Mouse (Mus musculus): ENCODE measurements around the gene AI413582. TPM values are rescaled to one million over a fixed set of nuclear protein-coding genes. Genes with fewer than 3 reads are reported as not detected.

The AI413582 gene
- polyA plus RNA-seq, 1 experiment = 46.0 TPM

GRCm38 (mm10) chr17:27549234-27549633 lies 16.3 kb downstream of the AI413582 start:
- Histone ChIP-seq H3K4me3 (no peak overlapping the region), H3ac (ENCODE audit: control insufficient read depth, insufficient read length) (no peak overlapping the region), H3K4me2 (ENCODE audit: low read depth) (peak overlapping the region; percentile 1), H3K27me3 (ENCODE audit: control insufficient read depth, insufficient read depth, insufficient read length) (no peaks in the 10 kb centered on the region), H3K79me2 (ENCODE audit: control insufficient read depth, insufficient read depth) (no peaks in the 10 kb centered on the region), H3K36me3 (ENCODE audit: control insufficient read depth, insufficient read depth) (no peaks in the 10 kb centered on the region)
- TF ChIP-seq POLR2AphosphoS2 (IDR thresholded peaks at IDR 0.05; ENCODE audit: insufficient read length, low read depth) = no peak
- no peak for TF ChIP-seq USF1 (IDR thresholded peaks at IDR 0.05; ENCODE audit: low read depth)
- no peak for TF ChIP-seq TCF12 (IDR thresholded peaks at IDR 0.05; ENCODE audit: insufficient read depth, poor library complexity, severe bottlenecking)
- TF ChIP-seq SRF (IDR thresholded peaks at IDR 0.05; ENCODE audit: control insufficient read depth, insufficient read length, low read depth) = no peak
- TF ChIP-seq MYOD1 (IDR thresholded peaks at IDR 0.05; ENCODE audit: control insufficient read depth in 1 of 3, insufficient read length in 2 of 3, low read depth in 2 of 3) = no peak
- no peak for TF ChIP-seq POLR2A (IDR thresholded peaks at IDR 0.05; ENCODE audit: insufficient read length, low read depth)
- TF ChIP-seq E2F4 (IDR thresholded peaks at IDR 0.05; ENCODE audit: insufficient read depth) = no peak
- TF ChIP-seq TCF3 (IDR thresholded peaks at IDR 0.05; ENCODE audit: insufficient read length, low read depth) = no peak
- no peak for TF ChIP-seq CEBPB (IDR thresholded peaks at IDR 0.05; ENCODE audit: insufficient read depth, poor library complexity, severe bottlenecking)

- Histone ChIP-seq H3K36me3 (ENCODE audit: control insufficient read depth, insufficient read depth) (no peaks in the 10 kb centered on the region), H3K4me2 (ENCODE audit: low read depth) (peak overlapping the region; percentile 80), H3K27me3 (ENCODE audit: control insufficient read depth, insufficient read depth, insufficient read length) (no peaks in the 10 kb centered on the region), H3K79me2 (ENCODE audit: control insufficient read depth, insufficient read depth) (no peaks in the 10 kb centered on the region), H3K4me3 (no peak overlapping the region), H3ac (ENCODE audit: control insufficient read depth, insufficient read length) (no peak overlapping the region)
- TF ChIP-seq USF1 (IDR thresholded peaks at IDR 0.05; ENCODE audit: low read depth) (peak; percentile 11), TCF12 (IDR thresholded peaks at IDR 0.05; ENCODE audit: insufficient read depth, poor library complexity, severe bottlenecking) (no peak), SRF (IDR thresholded peaks at IDR 0.05; ENCODE audit: control insufficient read depth, insufficient read length, low read depth) (no peak), MAX (IDR thresholded peaks at IDR 0.05; ENCODE audit: low read depth) (no peak), POLR2A (IDR thresholded peaks at IDR 0.05; ENCODE audit: insufficient read length, low read depth) (peak; percentile 43)
Observed at GRCm38 (mm10) chr17:27547253-27547868, 18.2 kb downstream of the AI413582 start.

- no peaks in the 10 kb centered on the region for H3K27me3 ChIP-seq (ENCODE audit: control insufficient read depth, insufficient read depth, insufficient read length)
- peak overlapping the region; percentile 80 for H3K4me2 ChIP-seq (ENCODE audit: low read depth)
- H3K4me3 ChIP-seq = no peak overlapping the region
- TF ChIP-seq TCF12 (IDR thresholded peaks at IDR 0.05; ENCODE audit: insufficient read depth, poor library complexity, severe bottlenecking) (no peak), POLR2AphosphoS2 (IDR thresholded peaks at IDR 0.05; ENCODE audit: insufficient read length, low read depth) (no peak), TCF3 (IDR thresholded peaks at IDR 0.05; ENCODE audit: insufficient read length, low read depth) (no peak), USF1 (IDR thresholded peaks at IDR 0.05; ENCODE audit: low read depth) (no peak), REST (IDR thresholded peaks at IDR 0.05; ENCODE audit: insufficient read depth, insufficient read length) (no peak), CEBPB (IDR thresholded peaks at IDR 0.05; ENCODE audit: insufficient read depth, poor library complexity, severe bottlenecking) (no peak)
- no peak overlapping the region for H3ac ChIP-seq (ENCODE audit: control insufficient read depth, insufficient read length)
- no peaks in the 10 kb centered on the region for H3K79me2 ChIP-seq (ENCODE audit: control insufficient read depth, insufficient read depth)
- no peaks in the 10 kb centered on the region for H3K36me3 ChIP-seq (ENCODE audit: control insufficient read depth, insufficient read depth)
Observed at GRCm38 (mm10) chr17:27546574-27547085, 18.9 kb downstream of the AI413582 start.

- H3ac ChIP-seq (ENCODE audit: control insufficient read depth, insufficient read length) = no peak overlapping the region
- no peak for TF ChIP-seq TCF3 (IDR thresholded peaks at IDR 0.05; ENCODE audit: insufficient read length, low read depth)
- TF ChIP-seq POLR2A (IDR thresholded peaks at IDR 0.05; ENCODE audit: insufficient read length, low read depth) = no peak
- no peak for TF ChIP-seq SRF (IDR thresholded peaks at IDR 0.05; ENCODE audit: control insufficient read depth, insufficient read length, low read depth)
- no peak for TF ChIP-seq MAX (IDR thresholded peaks at IDR 0.05; ENCODE audit: low read depth)
- no peak for TF ChIP-seq USF1 (IDR thresholded peaks at IDR 0.05; ENCODE audit: low read depth)
- TF ChIP-seq E2F4 (IDR thresholded peaks at IDR 0.05; ENCODE audit: insufficient read depth) = no peak
- no peak for TF ChIP-seq TCF12 (IDR thresholded peaks at IDR 0.05; ENCODE audit: insufficient read depth, poor library complexity, severe bottlenecking)
- no peak for TF ChIP-seq MYOG (IDR thresholded peaks at IDR 0.05; ENCODE audit: control insufficient read depth in 1 of 3, insufficient read depth in 1 of 3, insufficient read length in 2 of 3, low read depth in 2 of 3)
- TF ChIP-seq CEBPB (IDR thresholded peaks at IDR 0.05; ENCODE audit: insufficient read depth, poor library complexity, severe bottlenecking) = no peak
- TF ChIP-seq MYOD1 (IDR thresholded peaks at IDR 0.05; ENCODE audit: control insufficient read depth in 1 of 3, insufficient read length in 2 of 3, low read depth in 2 of 3) = no peak
- no peak for TF ChIP-seq REST (IDR thresholded peaks at IDR 0.05; ENCODE audit: insufficient read depth, insufficient read length)
- no peak for TF ChIP-seq POLR2AphosphoS2 (IDR thresholded peaks at IDR 0.05; ENCODE audit: insufficient read length, low read depth)
- H3K79me2 ChIP-seq (ENCODE audit: control insufficient read depth, insufficient read depth) = no peaks in the 10 kb centered on the region
- no peaks in the 10 kb centered on the region for H3K27me3 ChIP-seq (ENCODE audit: control insufficient read depth, insufficient read depth, insufficient read length)
- H3K36me3 ChIP-seq (ENCODE audit: control insufficient read depth, insufficient read depth) = no peaks in the 10 kb centered on the region
- no peak overlapping the region for H3K4me2 ChIP-seq (ENCODE audit: low read depth)
- no peak overlapping the region for H3K4me3 ChIP-seq
Observed at GRCm38 (mm10) chr17:27545991-27546390, 19.6 kb downstream of the AI413582 start.

- H3K79me2 ChIP-seq (ENCODE audit: control insufficient read depth, insufficient read depth) = no peaks in the 10 kb centered on the region
- no peaks in the 10 kb centered on the region for H3K27me3 ChIP-seq (ENCODE audit: control insufficient read depth, insufficient read depth, insufficient read length)
- H3K4me3 ChIP-seq = no peak overlapping the region
- no peak overlapping the region for H3ac ChIP-seq (ENCODE audit: control insufficient read depth, insufficient read length)
- H3K4me2 ChIP-seq (ENCODE audit: low read depth) = no peak overlapping the region
- TF ChIP-seq USF1 (IDR thresholded peaks at IDR 0.05; ENCODE audit: low read depth) (no peak), POLR2AphosphoS2 (IDR thresholded peaks at IDR 0.05; ENCODE audit: insufficient read length, low read depth) (no peak), REST (IDR thresholded peaks at IDR 0.05; ENCODE audit: insufficient read depth, insufficient read length) (no peak), MYOG (IDR thresholded peaks at IDR 0.05; ENCODE audit: control insufficient read depth in 1 of 3, insufficient read depth in 1 of 3, insufficient read length in 2 of 3, low read depth in 2 of 3) (no peak), MAX (IDR thresholded peaks at IDR 0.05; ENCODE audit: low read depth) (no peak), E2F4 (IDR thresholded peaks at IDR 0.05; ENCODE audit: insufficient read depth) (no peak), TCF12 (IDR thresholded peaks at IDR 0.05; ENCODE audit: insufficient read depth, poor library complexity, severe bottlenecking) (no peak), TCF3 (IDR thresholded peaks at IDR 0.05; ENCODE audit: insufficient read length, low read depth) (no peak), POLR2A (IDR thresholded peaks at IDR 0.05; ENCODE audit: insufficient read length, low read depth) (no peak), SRF (IDR thresholded peaks at IDR 0.05; ENCODE audit: control insufficient read depth, insufficient read length, low read depth) (no peak), CEBPB (IDR thresholded peaks at IDR 0.05; ENCODE audit: insufficient read depth, poor library complexity, severe bottlenecking) (no peak), MYOD1 (IDR thresholded peaks at IDR 0.05; ENCODE audit: control insufficient read depth in 1 of 3, insufficient read length in 2 of 3, low read depth in 2 of 3) (no peak)
- H3K36me3 ChIP-seq (ENCODE audit: control insufficient read depth, insufficient read depth) = no peaks in the 10 kb centered on the region
Observed at GRCm38 (mm10) chr17:27544551-27544950, 21.0 kb downstream of the AI413582 start.
